Mouse (Mus musculus) hindbrain, embryonic 16.5 days (tissue): Measurements from ENCODE around the gene Nisch. TPM values are rescaled to one million over a fixed set of nuclear protein-coding genes. Genes with fewer than 3 reads are reported as not detected.
A peak's percentile ranks its signal among the peaks of the same experiment; 100 is the strongest.

ENCODE experiments used
- ATAC-seq: fragments of 200-750 bp; cut with Nextera tagmentation; 2 replicates; pipeline ENCODE4 v1.8.0; 2017; ENCODE audit warnings: moderate TSS enrichment, moderate library complexity
- H3K27ac ChIP-seq: fragments of 300-500 bp; sonication (generic); 2 replicates; pipeline ENCODE4 v1.5.1; 2014; ENCODE audit warnings: low read depth, mild to moderate bottlenecking, control low read depth, low read length, moderate library complexity
- H3K27me3 ChIP-seq: fragments of 300-500 bp; sonication (generic); replicated peaks from 2 replicates; pipeline ENCODE4 v1.6.1; 2014; ENCODE audit warnings: low read length; ENCODE audit not compliant: control insufficient read depth, insufficient read depth
- H3K36me3 ChIP-seq: fragments of 300-500 bp; sonication (generic); 2 replicates; pipeline ENCODE4 v1.6.1; 2014; ENCODE audit warnings: mild to moderate bottlenecking, low read length, moderate library complexity, mixed read lengths; ENCODE audit not compliant: control insufficient read depth, insufficient read depth
- H3K4me1 ChIP-seq: fragments of 300-500 bp; sonication (generic); 2 replicates; pipeline ENCODE4 v1.6.1; 2014; ENCODE audit warnings: low read depth, low read length; ENCODE audit not compliant: control insufficient read depth, insufficient read depth
- H3K4me2 ChIP-seq: fragments of 300-500 bp; sonication (generic); 2 replicates; pipeline ENCODE4 v1.6.1; 2014; ENCODE audit warnings: mild to moderate bottlenecking, low read length, control low read depth, moderate library complexity
- H3K4me3 ChIP-seq: fragments of 300-500 bp; sonication (generic); 2 replicates; pipeline ENCODE4 v1.5.1; 2014; ENCODE audit warnings: mild to moderate bottlenecking, low read length, control low read depth, moderate library complexity
- H3K9ac ChIP-seq: fragments of 300-500 bp; sonication (generic); 2 replicates; pipeline ENCODE4 v1.6.1; 2014; ENCODE audit warnings: low read depth, mild to moderate bottlenecking, control low read depth, low read length, moderate library complexity
- H3K9me3 ChIP-seq: fragments of 300-500 bp; sonication (generic); 2 replicates; pipeline ENCODE4 v1.6.1; 2014; ENCODE audit warnings: mild to moderate bottlenecking, low read length, moderate library complexity; ENCODE audit not compliant: control insufficient read depth
- WGBS: fragments of 180-500 bp; shearing (Covaris S2); extraction: QIAGEN DNeasy Blood & Tissue Kit; methylation state at CpG from one replicate; pipeline ENCODE4 v1.1.7; 2014; 5-methylcytosine and 5-hydroxymethylcytosine counted together
- polyA plus RNA-seq: library from polyadenylated mRNA; unstranded; fragments of >200 nt; fragmentation: Nextera tagmentation; extraction: Ambion mirVana; gene quantifications from 2 replicates; pipeline ENCODE4 v1.2.1, GENCODE M21; 2015

Gene Nisch
- polyA plus RNA-seq, 1 experiment from 2014 or later, result 304 TPM

DNA sequence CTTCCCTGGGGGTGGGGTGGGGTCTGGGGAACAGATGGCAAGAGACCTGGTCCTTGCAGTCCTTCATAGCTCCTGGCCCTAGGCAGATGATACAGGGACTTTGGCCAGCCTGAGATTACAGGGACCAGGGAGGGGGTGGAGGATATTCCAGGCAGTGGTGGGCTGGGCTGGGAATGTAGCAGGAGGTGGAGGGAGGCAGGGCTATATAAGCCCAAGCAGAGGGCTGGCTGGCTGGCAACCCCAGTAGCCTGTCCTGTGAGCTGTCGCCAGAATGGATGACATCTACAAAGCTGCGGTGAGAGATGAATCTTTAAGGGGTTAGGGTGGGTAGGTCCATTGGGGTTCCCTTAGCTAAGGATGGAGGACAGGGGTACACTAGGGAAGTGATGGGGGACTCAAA lies 8.7 kb downstream of the Nisch start, which contains the start of gene Tnnc1:
Gene Tnnc1 (plus strand): TSS at position 229 of the 400 bp plus-strand sequence.
- Histone ChIP-seq H3K4me1 (peaks cover 20% of the 10 kb centered on the region), H3K27ac (peak within 1 kb of the TSS; percentile 92; the same call in 1 of the 2 replicates), H3K4me2 (peak within 1 kb of the TSS; percentile 72), H3K9me3 (no peaks in the 10 kb centered on the region), H3K4me3 (peak within 1 kb of the TSS; percentile 72), H3K36me3 (peaks cover 6% of the 10 kb centered on the region), H3K27me3 (no peaks in the 10 kb centered on the region), H3K9ac (peak within 1 kb of the TSS; percentile 95)
- no peak for ATAC-seq
- WGBS, result 69% methylated on average over 2 of the region's 2 CpGs

GRCm38 (mm10) chr14:31207070-31207830 lies 9.5 kb downstream of the Nisch start:
- peak overlapping the region; percentile 92 for H3K27ac ChIP-seq
- H3K9ac ChIP-seq, result peak overlapping the region; percentile 95
- H3K4me1 ChIP-seq, result peaks cover 20% of the 10 kb centered on the region
- peak; percentile 55 for ATAC-seq
- peak overlapping the region; percentile 72 for H3K4me3 ChIP-seq
- H3K36me3 ChIP-seq, result peaks cover 12% of the 10 kb centered on the region
- WGBS, result 71% methylated on average over 13 of the region's 13 CpGs
- H3K27me3 ChIP-seq, result no peaks in the 10 kb centered on the region
- peak overlapping the region; percentile 72 for H3K4me2 ChIP-seq
- no peaks in the 10 kb centered on the region for H3K9me3 ChIP-seq

- WGBS, result under 1% methylated on average over 39 of the region's 48 CpGs
- no peaks in the 10 kb centered on the region for H3K27me3 ChIP-seq
- H3K9ac ChIP-seq, result peak overlapping the region; percentile 95
- ATAC-seq, result peak; percentile 74
- peak overlapping the region; percentile 72 for H3K4me3 ChIP-seq
- H3K36me3 ChIP-seq, result peaks cover 19% of the 10 kb centered on the region
- H3K9me3 ChIP-seq, result no peaks in the 10 kb centered on the region
- H3K27ac ChIP-seq, result peak overlapping the region; percentile 92
- peak overlapping the region; percentile 99 for H3K4me2 ChIP-seq
- peaks cover 20% of the 10 kb centered on the region for H3K4me1 ChIP-seq
Observed at GRCm38 (mm10) chr14:31206472-31206981, 10.2 kb downstream of the Nisch start.

DNA sequence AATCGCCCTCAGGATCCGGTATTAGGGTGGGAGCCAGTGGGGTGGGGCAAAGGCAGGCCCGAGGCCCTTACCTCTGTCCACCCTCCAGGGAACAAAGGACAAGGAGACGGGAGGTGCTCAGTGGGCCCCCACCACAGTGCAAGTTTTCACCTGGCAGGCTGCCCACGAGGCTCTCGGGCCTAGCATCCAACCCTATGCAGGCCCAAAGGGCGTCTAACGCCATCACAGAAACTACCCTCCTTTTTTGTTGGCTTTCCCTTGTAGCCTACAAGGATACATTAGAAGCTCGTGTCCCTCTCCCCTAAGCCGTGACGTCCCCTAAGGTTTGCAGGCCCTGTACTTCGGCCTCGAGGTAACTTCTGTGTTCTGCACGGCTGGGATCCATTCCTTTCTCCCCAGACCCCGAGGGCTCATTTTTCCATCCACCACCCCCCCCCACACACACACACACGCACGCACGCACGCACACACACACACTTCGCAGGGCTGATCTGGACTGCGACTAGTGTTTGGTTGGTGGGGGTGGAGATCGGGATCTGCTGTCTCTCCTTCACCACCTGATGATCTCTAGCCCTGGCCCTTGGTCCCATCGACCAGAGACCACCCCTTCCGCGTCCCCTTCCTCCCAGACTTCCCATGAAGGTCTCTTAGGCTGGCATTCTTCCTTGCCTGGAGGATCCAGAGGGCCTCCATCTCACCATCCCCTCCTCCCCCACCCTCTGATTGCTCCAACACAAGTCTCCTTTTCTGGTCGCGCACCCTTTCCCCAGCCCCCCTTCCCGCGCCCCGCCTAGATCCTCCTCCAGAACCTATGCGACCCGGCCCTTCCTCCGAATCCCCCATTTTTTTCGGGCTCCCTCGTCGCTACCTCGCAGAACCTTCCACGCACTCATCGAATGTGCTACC lies 10.9 kb downstream of the Nisch start:
- Histone ChIP-seq H3K4me3 (peak overlapping the region; percentile 72), H3K4me1 (peaks cover 20% of the 10 kb centered on the region), H3K36me3 (peaks cover 22% of the 10 kb centered on the region), H3K27me3 (no peaks in the 10 kb centered on the region), H3K4me2 (peak overlapping the region; percentile 99), H3K9ac (peak overlapping the region; percentile 95), H3K27ac (peak overlapping the region; percentile 92), H3K9me3 (no peaks in the 10 kb centered on the region)
- ATAC-seq, result peak; percentile 66
- WGBS, result under 1% methylated on average over 39 of the region's 39 CpGs

- ATAC-seq, result 0 out of 2 replicates have a peak, but pooled peaks have one; percentile 7
- H3K36me3 ChIP-seq, result peaks cover 28% of the 10 kb centered on the region
- peaks cover 20% of the 10 kb centered on the region for H3K4me1 ChIP-seq
- WGBS, result 10% methylated on average over 8 of the region's 8 CpGs
- H3K27me3 ChIP-seq, result no peaks in the 10 kb centered on the region
- H3K27ac ChIP-seq, result peak overlapping the region; percentile 92
- H3K9ac ChIP-seq, result peak overlapping the region; percentile 95
- H3K9me3 ChIP-seq, result no peaks in the 10 kb centered on the region
- H3K4me2 ChIP-seq, result peak overlapping the region; percentile 99
- peak overlapping the region; percentile 72 for H3K4me3 ChIP-seq
Observed at GRCm38 (mm10) chr14:31205244-31205561, 11.5 kb downstream of the Nisch start.

DNA sequence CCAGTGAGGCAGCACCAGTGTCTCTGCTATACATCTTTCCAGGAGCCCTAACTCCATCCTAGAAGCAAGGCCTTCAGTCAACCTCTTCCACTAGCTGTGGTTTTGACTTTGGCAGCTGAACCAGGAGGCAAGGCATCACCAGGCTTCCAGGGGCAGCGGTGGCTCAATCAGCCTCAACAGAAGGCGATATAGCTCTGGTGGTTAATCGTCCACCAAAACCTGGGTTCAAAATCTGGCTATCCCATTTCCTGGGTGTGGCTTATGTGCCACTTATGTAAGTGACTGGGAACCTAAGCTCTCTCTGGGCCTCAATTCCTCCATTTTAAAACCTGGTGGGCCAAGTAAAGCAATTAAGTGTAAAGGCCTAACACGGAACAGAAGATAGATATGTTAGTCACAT lies 11.9 kb downstream of the Nisch start:
- no peak for ATAC-seq
- no peaks in the 10 kb centered on the region for H3K9me3 ChIP-seq
- peak overlapping the region; percentile 99 for H3K4me2 ChIP-seq
- H3K27me3 ChIP-seq, result no peaks in the 10 kb centered on the region
- no peak overlapping the region for H3K27ac ChIP-seq
- 77% methylated on average over 4 of the region's 4 CpGs for WGBS
- peak overlapping the region; percentile 72 for H3K4me3 ChIP-seq
- H3K4me1 ChIP-seq, result peaks cover 20% of the 10 kb centered on the region
- peaks cover 31% of the 10 kb centered on the region for H3K36me3 ChIP-seq
- peak overlapping the region; percentile 95 for H3K9ac ChIP-seq

DNA sequence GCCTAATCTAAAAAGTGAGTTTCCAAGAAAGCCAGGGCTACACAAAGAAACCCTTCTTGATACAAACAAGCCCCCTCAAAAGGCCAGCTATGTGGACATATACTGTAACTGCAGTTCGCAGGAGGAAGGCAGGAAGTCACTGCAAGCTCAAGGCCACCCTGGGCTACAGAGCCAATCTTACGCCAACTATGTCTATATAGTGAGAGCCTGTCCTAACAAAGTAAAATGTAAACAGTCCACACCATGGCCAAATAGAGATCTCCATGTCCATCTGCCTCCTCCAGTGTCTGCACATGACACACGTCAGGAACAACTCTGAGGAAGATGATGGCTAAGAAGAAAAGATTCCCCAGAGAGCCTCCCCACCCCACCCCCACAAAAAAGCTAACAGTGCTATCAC lies 16.7 kb downstream of the Nisch start:
- H3K27ac ChIP-seq, result no peak overlapping the region
- H3K4me2 ChIP-seq, result no peak overlapping the region
- no peaks in the 10 kb centered on the region for H3K27me3 ChIP-seq
- H3K9ac ChIP-seq, result no peak overlapping the region
- no peak overlapping the region for H3K4me3 ChIP-seq
- H3K4me1 ChIP-seq, result peaks cover 13% of the 10 kb centered on the region
- no peaks in the 10 kb centered on the region for H3K9me3 ChIP-seq
- 82% methylated on average over 3 of the region's 3 CpGs for WGBS
- peaks cover 47% of the 10 kb centered on the region for H3K36me3 ChIP-seq
- ATAC-seq, result no peak

DNA sequence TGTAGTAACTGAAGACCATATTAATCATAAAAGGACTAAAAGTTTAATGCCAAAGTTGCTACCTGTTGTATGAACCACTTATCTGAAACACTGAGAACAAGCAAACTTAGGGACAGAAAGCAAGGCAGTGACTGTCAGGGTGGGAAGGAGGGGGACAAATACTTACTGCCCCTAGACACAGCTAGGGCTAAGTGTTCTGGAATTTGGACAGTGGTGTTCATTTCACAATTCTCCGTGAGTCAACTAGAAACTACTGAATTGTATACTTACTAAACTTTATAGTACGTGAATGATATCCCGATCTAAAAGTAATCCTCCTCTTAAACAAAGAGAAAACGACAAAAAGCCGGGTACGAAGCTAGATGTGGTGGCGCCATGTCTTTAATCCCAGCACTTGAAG lies 17.1 kb downstream of the Nisch start:
- Histone ChIP-seq H3K4me2 (no peak overlapping the region), H3K9ac (no peak overlapping the region), H3K27me3 (no peaks in the 10 kb centered on the region), H3K27ac (no peak overlapping the region), H3K9me3 (no peaks in the 10 kb centered on the region), H3K4me1 (peaks cover 12% of the 10 kb centered on the region), H3K36me3 (peaks cover 49% of the 10 kb centered on the region), H3K4me3 (no peak overlapping the region)
- ATAC-seq, result no peak
- 95% methylated on average over 7 of the region's 7 CpGs for WGBS
